ENCODE assay signal across 10 mouse cellular contexts in the genomic region with DNA sequence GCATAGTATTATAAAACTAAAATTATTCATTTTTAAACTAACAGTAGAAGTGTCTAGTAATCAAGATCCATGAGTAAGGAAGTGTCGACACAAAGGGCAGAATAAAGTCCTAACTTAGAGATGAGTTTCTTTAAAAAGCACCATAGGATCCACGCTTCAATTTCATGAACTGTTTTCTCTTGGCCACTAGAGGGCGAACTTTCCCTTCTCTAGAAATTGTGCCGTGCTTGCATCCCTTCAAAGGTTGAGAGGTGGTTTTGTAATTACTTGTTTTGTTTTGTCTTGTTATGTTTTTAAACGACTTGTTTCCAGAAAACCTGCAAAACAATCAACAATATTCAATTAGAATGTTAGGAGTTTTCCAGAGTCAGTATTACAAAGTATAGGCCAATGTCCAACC.
A peak's percentile ranks its signal among the peaks of the same experiment; 100 is the strongest.
DNase-seq lines count a peak whose midpoint lies in the region; ATAC-seq and TF ChIP-seq lines count a peak whose summit lies in the region.
"Had no signal": no experiment of that assay in that cellular context is flagged by ENCODE, and none has a peak within 500 bp of the region (broad histone marks: within the 10 kb centered on the region; RNA-seq: fewer than 3 reads in every experiment).

No protein-coding gene starts in this region.

- no peak overlapping the region for H3K9ac ChIP-seq in heart, postnatal 0 days (replicated peaks; ENCODE audit: low read depth, low read length)
- H3K9ac ChIP-seq: embryonic facial prominence, embryonic 12.5 days; limb, embryonic 13.5 days had no signal

- 4% methylated on average over 5 of the region's 5 CpGs for WGBS in heart, postnatal 0 days

- no peaks in the 10 kb centered on the region for H3K36me3 ChIP-seq in heart, postnatal 0 days (replicated peaks; ENCODE audit: control insufficient read depth, insufficient read depth, low read length)
- H3K36me3 ChIP-seq: embryonic facial prominence, embryonic 12.5 days; limb, embryonic 13.5 days had no signal

- no peak overlapping the region for H3K27ac ChIP-seq in heart, postnatal 0 days (ENCODE audit: low read depth)
- H3K27ac ChIP-seq: embryonic facial prominence, embryonic 12.5 days; limb, embryonic 13.5 days had no signal

- H3K4me1 ChIP-seq in heart, postnatal 0 days (ENCODE audit: control insufficient read depth, insufficient read depth) = no peaks in the 10 kb centered on the region

- no peak for ATAC-seq in heart, postnatal 0 days (ENCODE audit: insufficient read depth, low read depth)

- no peaks in the 10 kb centered on the region for H3K9me3 ChIP-seq in heart, postnatal 0 days (replicated peaks; ENCODE audit: control insufficient read depth, low read length)
- H3K9me3 ChIP-seq: embryonic facial prominence, embryonic 12.5 days; limb, embryonic 13.5 days had no signal

- peak; percentile 26 for DNase-seq in heart, postnatal 0 days (ENCODE audit: low spot score)
- no peak for DNase-seq in heart, postnatal 25 days (ENCODE audit: low spot score)
- DNase-seq in right cerebral cortex, adult 18-20 months = peak; percentile 17
- no peak for DNase-seq in right cerebral cortex, postnatal 25 days
- DNase-seq in brain, embryonic 14.5 days (ENCODE audit: low read depth) = peak; percentile 85
- peak; percentile 32 to 33 for DNase-seq in left cerebral cortex, postnatal 25 days (ENCODE audit: low spot score in 2 of 2)
- DNase-seq in testis, postnatal 10 days (ENCODE audit: low spot score) = no peak
- DNase-seq in urinary bladder, postnatal 14 days (ENCODE audit: low spot score) = no peak

- no peaks in the 10 kb centered on the region for H3K27me3 ChIP-seq in heart, postnatal 0 days (ENCODE audit: control insufficient read depth, insufficient read depth, low read length)
- H3K27me3 ChIP-seq: embryonic facial prominence, embryonic 12.5 days had no signal

- intact Hi-C loops in heart, postnatal 25 days (cut with DNase I) = loop anchor here (2.0 to 10.0 kb wide), 2 partner anchors 30 to 472 kb away; no protein-coding TSS in a partner anchor
- intact Hi-C loops in left cerebral cortex, postnatal 25 days (cut with DNase I) = loop anchor here (5.0 kb wide), 1 partner anchor 474 kb away; no protein-coding TSS in a partner anchor

- H3K4me3 ChIP-seq in heart, postnatal 0 days (ENCODE audit: low read depth, low read length) = no peak overlapping the region
- H3K4me3 ChIP-seq: embryonic facial prominence, embryonic 12.5 days; limb, embryonic 13.5 days had no signal

- no peak overlapping the region for H3K4me2 ChIP-seq in heart, postnatal 0 days (ENCODE audit: low read depth, low read length)
- H3K4me2 ChIP-seq: embryonic facial prominence, embryonic 12.5 days; limb, embryonic 13.5 days had no signal

- TF ChIP-seq EP300 in heart, postnatal 0 days (IDR thresholded peaks at IDR 0.05; ENCODE audit: low read depth) = no peak

- no peak for TF ChIP-seq POLR2A in brain, embryonic 14.5 days (IDR thresholded peaks at IDR 0.05; ENCODE audit: borderline replicate concordance, extremely low read depth, insufficient read depth, insufficient read length, poor library complexity, severe bottlenecking)

- peak; percentile 79 for TF ChIP-seq CTCF in heart, postnatal 0 days (IDR thresholded peaks at IDR 0.05; ENCODE audit: low read depth)
- TF ChIP-seq CTCF in brain, embryonic 14.5 days (IDR thresholded peaks at IDR 0.05; ENCODE audit: borderline replicate concordance, extremely low read depth, insufficient read depth, insufficient read length) = peak; percentile 72; the same call in 1 of the 2 replicates

Comparison
In these comparisons a context has a peak if more than half of its experiments do, and no peak if none do; other contexts are left out.
1. DNase-seq: peak in heart, postnatal 0 days (single experiment), right cerebral cortex, adult 18-20 months (single experiment), brain, embryonic 14.5 days (single experiment) and left cerebral cortex, postnatal 25 days (2 of 2); none in heart, postnatal 25 days (single experiment), right cerebral cortex, postnatal 25 days (single experiment), testis, postnatal 10 days (single experiment) and urinary bladder, postnatal 14 days (single experiment).